Mouse (Mus musculus) monocyte, adult 5-6 weeks (primary cell): ENCODE data around the gene Pdcd7. TPM values are rescaled to one million over a fixed set of nuclear protein-coding genes. Genes with fewer than 3 reads are reported as not detected.

ENCODE experiments used
- ATAC-seq: fragments of 153-309, 156-312 bp; replicated peaks from 2 replicates; pipeline ENCODE4 v1.8.0; 2017; ENCODE audit warnings: mild to moderate bottlenecking; ENCODE audit not compliant: low TSS enrichment, insufficient number of reproducible peaks, severe bottlenecking, poor library complexity, low FRiP score
- total RNA-seq: library from RNA; stranded (forward); fragments of 200-1000, 200-491, 200-594 nt; gene quantifications from 3 replicates; pipeline ENCODE4 v1.2.3, GENCODE M21; 2017

The Pdcd7 gene
- total RNA-seq, 1 experiment from 2014 or later = 24.6 TPM

- no peak for ATAC-seq
Measured at GRCm38 (mm10) chr9:65390752-65391612, 45.1 kb downstream of the Pdcd7 start.

DNA sequence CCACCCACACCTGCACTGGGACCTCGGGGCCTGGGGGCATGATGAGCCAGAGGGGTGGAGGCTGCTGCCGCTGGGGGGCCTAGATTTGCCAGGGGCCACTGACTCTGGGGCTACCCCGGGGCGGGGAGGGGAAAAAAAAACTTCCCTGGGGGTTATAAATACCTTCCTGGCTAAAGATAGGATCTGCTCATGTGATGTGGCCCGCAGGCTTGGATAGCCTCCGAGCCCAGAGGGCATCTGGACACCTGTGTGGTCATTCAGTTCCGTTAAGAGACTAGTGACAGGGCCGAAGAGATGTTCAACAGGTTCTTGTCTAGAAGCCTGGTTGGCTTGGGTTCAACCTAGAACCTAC, 45.7 kb downstream of the Pdcd7 start, which contains the start of gene Kbtbd13:
Kbtbd13 (minus strand) TSS at position 40 of the 352 bp plus-strand sequence.
- no peak for ATAC-seq

DNA sequence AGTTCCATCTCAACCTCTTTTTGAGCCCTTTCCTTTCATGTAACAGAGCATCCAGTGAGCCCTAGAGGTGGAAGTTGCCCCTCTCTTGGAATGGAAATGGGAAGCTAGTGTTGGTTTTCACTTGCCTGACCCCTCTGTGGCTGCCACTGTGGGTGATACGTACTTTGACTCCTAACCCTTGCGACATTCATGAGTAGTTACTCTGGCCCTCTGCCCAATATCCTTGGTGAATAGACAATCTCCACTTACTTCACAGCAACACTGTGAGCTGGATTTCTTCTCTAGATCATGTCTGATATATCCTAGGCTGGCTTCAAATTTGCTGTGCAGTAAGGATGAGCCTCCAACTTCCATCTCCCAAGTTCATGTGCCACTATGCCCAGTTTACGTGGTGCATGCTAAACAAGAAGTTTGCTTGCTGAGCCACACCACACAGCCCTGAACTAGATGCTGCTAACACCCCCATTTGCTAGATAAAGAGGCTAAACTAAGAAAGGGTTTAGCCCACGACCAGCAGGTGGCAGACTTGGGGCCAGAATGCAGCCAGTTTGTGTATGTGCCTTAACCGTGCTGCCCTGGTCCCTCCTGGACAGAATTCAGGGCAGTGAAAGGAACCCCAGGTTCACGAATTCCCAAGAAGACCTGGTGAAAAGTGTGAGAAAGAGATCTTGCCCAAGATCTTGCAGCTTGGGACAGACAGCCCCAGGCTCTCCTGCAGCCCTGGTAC, 46.9 kb downstream of the Pdcd7 start:
- ATAC-seq = peak; percentile 58; the same call in 1 of the 2 replicates

- no peak for ATAC-seq
Measured at GRCm38 (mm10) chr9:65393606-65394005, 47.7 kb downstream of the Pdcd7 start.

DNA sequence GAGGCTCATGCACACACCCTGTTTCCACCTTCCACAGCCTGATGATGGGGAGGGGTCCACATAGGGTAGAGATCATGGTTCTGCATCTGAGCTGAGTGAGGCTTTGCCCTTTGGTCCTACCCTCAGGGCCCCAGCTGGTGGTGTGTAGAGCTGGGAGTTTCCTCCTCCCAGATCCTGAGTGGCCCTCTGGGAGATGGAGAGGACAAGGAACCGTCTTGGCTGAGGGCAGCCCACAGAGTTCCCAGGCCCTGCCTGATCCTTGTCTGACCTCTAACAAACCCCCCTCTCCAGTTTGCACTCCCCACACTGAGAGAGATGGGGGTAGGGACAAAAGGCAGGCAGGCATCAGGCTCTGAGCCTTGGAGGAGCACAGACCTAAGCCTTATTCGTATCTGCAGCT, 48.5 kb downstream of the Pdcd7 start:
- ATAC-seq = no peak

GRCm38 (mm10) chr9:65398279-65398678, 52.4 kb downstream of the Pdcd7 start, which contains the start of gene Rasl12:
Rasl12 (plus strand) TSS chr9:65398506.
- ATAC-seq = peak; percentile 47; the same call in 1 of the 2 replicates

DNA sequence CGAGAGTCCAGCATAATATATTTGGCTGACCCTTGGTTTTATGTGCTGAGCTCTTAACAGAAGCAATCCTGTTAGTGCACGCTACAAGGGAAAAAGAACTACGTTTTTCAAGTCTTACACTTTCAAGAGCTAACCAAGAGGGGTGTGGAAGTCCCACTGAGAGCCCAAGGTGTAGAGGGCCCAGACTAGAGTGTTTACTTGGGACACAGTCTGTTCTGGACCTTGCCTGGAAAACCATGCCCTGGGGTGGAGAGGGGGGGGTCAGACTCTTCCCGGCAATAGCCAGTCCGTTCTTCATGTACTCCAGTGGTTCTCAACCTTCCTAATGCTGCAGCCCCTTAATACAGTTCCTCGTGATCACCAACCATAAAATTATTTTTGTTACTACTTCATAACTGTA, 54.0 kb downstream of the Pdcd7 start:
- ATAC-seq = no peak

- peak; percentile 34; the same call in 1 of the 2 replicates for ATAC-seq
Measured at GRCm38 (mm10) chr9:65404331-65405183, 58.7 kb downstream of the Pdcd7 start.

DNA sequence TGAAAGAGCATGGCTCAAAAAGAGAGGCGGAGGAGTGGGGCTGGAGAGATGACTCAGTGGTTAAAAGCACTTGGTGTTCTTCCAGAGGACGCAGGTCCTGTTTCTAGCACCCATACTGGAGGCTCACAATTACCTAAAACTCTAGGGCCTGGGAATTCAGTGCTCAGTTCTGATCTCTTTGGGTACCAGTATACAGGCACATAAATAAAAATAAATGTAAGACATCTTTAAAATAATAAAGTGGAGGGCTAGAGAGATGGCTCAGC, 59.2 kb downstream of the Pdcd7 start:
- ATAC-seq = no peak

GRCm38 (mm10) chr9:65407327-65407726, 61.4 kb downstream of the Pdcd7 start:
- ATAC-seq = no peak

GRCm38 (mm10) chr9:65407861-65408260, 62.0 kb downstream of the Pdcd7 start:
- no peak for ATAC-seq

- ATAC-seq = no peak
Measured at GRCm38 (mm10) chr9:65408871-65409295, 63.0 kb downstream of the Pdcd7 start.

Other genes starting within 250 kb of the Pdcd7 start
- 0.19 TPM in 2 of 3 replicates, not detected in the other for gene Igdcc4, start 244.6 kb upstream of the Pdcd7 start, total RNA-seq
- gene Igdcc3, start 204.9 kb upstream of the Pdcd7 start, total RNA-seq = not detected in 3 replicates
- gene Parp16, start 150.8 kb upstream of the Pdcd7 start, total RNA-seq = 1.9 to 3.1 TPM (median 2.3 TPM) in 3 replicates
- not detected in 3 replicates for gene Cilp, start 80.9 kb upstream of the Pdcd7 start, total RNA-seq
- 38.0 to 44.2 TPM (median 39.6 TPM) in 3 replicates for gene Clpx, start 51.8 kb upstream of the Pdcd7 start, total RNA-seq
- gene Ubap1l, start 14.9 kb downstream of the Pdcd7 start, total RNA-seq = not detected in 3 replicates
- 0.29 TPM in 1 of 3 replicates, not detected in the others for gene Kbtbd13, start 45.5 kb downstream of the Pdcd7 start, total RNA-seq
- gene Rasl12, start 52.4 kb downstream of the Pdcd7 start, total RNA-seq = 0.95 to 15.8 TPM (median 4.8 TPM) in 3 replicates
- not detected in 3 replicates for gene Slc51b, start 76.9 kb downstream of the Pdcd7 start, total RNA-seq
- 11.0 to 16.0 TPM (median 14.8 TPM) in 3 replicates for gene Mtfmt, start 89.7 kb downstream of the Pdcd7 start, total RNA-seq
- 55.6 to 62.9 TPM (median 60.9 TPM) in 3 replicates for gene Spg21, start 114.8 kb downstream of the Pdcd7 start, total RNA-seq
- gene Ankdd1a, start 174.1 kb downstream of the Pdcd7 start, total RNA-seq = 3.5 to 6.1 TPM (median 3.8 TPM) in 3 replicates
- gene Plekho2, start 233.9 kb downstream of the Pdcd7 start, total RNA-seq = 103 to 136 TPM (median 112 TPM) in 3 replicates
- 0.21 TPM in 1 of 3 replicates, not detected in the others for gene Pif1, start 241.1 kb downstream of the Pdcd7 start, total RNA-seq